Mouse (Mus musculus): ENCODE results near the gene Ndufb2. TPM values are rescaled to one million over a fixed set of nuclear protein-coding genes. Genes with fewer than 3 reads are reported as not detected.

Ndufb2 gene
- polyA plus RNA-seq (2015; fragmentation: Nextera tagmentation; extraction: Ambion mirVana), result 318 and 322 TPM in 2 replicates

- no peaks in the 10 kb centered on the region for H3K9me3 ChIP-seq (ENCODE audit: control insufficient read depth, low read length)
- under 1% methylated on average over 56 of the region's 56 CpGs for WGBS
- H3K4me1 ChIP-seq (replicated peaks; ENCODE audit: control insufficient read depth, insufficient read depth, low read length), result peaks cover 16% of the 10 kb centered on the region
- H3K36me3 ChIP-seq (ENCODE audit: control insufficient read depth, insufficient read depth), result peaks cover 7% of the 10 kb centered on the region
- H3K27ac ChIP-seq (ENCODE audit: low read length), result peak within 1 kb of the TSS; percentile 94
- peak within 1 kb of the TSS; percentile 85 for H3K4me3 ChIP-seq (replicated peaks; ENCODE audit: low read length)
- no peaks in the 10 kb centered on the region for H3K27me3 ChIP-seq (replicated peaks; ENCODE audit: control insufficient read depth, insufficient read depth, low read length)
- peak; percentile 99 for ATAC-seq
- peak within 1 kb of the TSS; percentile 86 for H3K4me2 ChIP-seq (ENCODE audit: low read length)
- peak within 1 kb of the TSS; percentile 91 for H3K9ac ChIP-seq (replicated peaks; ENCODE audit: low read depth, low read length)
These were observed at the start of gene Ndufb2 for GRCm38 (mm10) chr6:39592401-39593214. TSS of gene Ndufb2 (plus strand) at chr6:39592574.

DNA sequence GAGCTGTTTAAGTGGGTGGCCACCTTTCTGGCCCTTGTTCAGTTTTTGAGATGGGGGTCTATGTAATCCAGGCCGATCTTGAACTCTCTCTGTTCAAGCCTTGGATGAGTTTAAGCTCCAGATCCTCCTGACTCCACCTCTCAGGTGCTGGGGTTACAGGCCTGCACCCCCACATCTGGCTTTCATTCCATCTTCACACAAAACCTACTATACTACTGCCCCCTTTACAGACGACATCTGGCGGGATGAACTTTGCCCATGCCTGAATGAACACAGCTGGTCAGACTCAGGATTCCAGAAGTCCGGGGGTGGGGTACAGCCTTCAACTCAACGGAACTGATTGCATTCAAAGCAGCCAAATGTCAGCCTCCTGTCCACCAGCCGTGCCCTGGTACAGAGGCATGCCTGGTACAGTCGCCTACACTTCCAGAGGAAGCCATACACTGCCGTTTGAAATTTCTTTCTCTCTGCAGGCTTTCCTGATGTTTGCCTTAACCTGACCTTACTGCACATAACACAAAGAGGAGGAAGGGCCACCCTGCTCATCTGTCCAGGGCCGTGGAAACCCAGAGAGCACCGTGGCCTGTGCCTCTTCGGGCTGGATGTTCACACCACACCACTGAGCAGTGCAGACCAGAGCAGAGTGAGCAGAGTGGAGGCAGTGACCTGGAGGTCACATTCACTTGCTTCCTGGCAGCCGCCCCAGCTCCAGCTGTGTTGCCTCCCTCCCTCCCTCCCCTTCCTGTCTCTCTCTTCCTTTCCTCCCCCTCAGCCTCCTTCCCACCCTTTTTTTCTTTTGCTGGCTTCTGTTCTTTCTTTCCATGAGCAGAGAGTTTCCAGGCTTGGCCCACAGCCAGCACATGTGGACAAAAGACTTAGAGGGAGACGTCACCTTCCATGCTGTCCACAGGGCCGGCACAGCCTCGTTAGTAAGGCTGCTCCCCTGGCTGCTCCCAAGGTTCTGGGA lies 49.5 kb upstream of the Ndufb2 start:
- Histone ChIP-seq H3K4me1 (replicated peaks; ENCODE audit: control insufficient read depth, insufficient read depth, low read length) (peaks cover 22% of the 10 kb centered on the region), H3K27me3 (replicated peaks; ENCODE audit: control insufficient read depth, insufficient read depth, low read length) (no peaks in the 10 kb centered on the region), H3K36me3 (ENCODE audit: control insufficient read depth, insufficient read depth) (no peaks in the 10 kb centered on the region), H3K4me3 (replicated peaks; ENCODE audit: low read length) (no peak overlapping the region), H3K9ac (replicated peaks; ENCODE audit: low read depth, low read length) (peak overlapping the region; percentile 20; the same call in 1 of the 2 replicates), H3K4me2 (ENCODE audit: low read length) (no peak overlapping the region), H3K27ac (ENCODE audit: low read length) (peak overlapping the region; percentile 74), H3K9me3 (ENCODE audit: control insufficient read depth, low read length) (no peaks in the 10 kb centered on the region)
- peak; percentile 73 for ATAC-seq
- 18% methylated on average over 15 of the region's 15 CpGs for WGBS

GRCm38 (mm10) chr6:39543769-39544420 lies 48.5 kb upstream of the Ndufb2 start:
- Histone ChIP-seq H3K4me1 (replicated peaks; ENCODE audit: control insufficient read depth, insufficient read depth, low read length) (peaks cover 25% of the 10 kb centered on the region), H3K4me3 (replicated peaks; ENCODE audit: low read length) (no peak overlapping the region), H3K4me2 (ENCODE audit: low read length) (no peak overlapping the region), H3K36me3 (ENCODE audit: control insufficient read depth, insufficient read depth) (no peaks in the 10 kb centered on the region), H3K9me3 (ENCODE audit: control insufficient read depth, low read length) (no peaks in the 10 kb centered on the region), H3K27ac (ENCODE audit: low read length) (peak overlapping the region; percentile 74), H3K27me3 (replicated peaks; ENCODE audit: control insufficient read depth, insufficient read depth, low read length) (no peaks in the 10 kb centered on the region), H3K9ac (replicated peaks; ENCODE audit: low read depth, low read length) (no peak overlapping the region)
- ATAC-seq, result no peak
- WGBS, result 32% methylated on average over 15 of the region's 15 CpGs

DNA sequence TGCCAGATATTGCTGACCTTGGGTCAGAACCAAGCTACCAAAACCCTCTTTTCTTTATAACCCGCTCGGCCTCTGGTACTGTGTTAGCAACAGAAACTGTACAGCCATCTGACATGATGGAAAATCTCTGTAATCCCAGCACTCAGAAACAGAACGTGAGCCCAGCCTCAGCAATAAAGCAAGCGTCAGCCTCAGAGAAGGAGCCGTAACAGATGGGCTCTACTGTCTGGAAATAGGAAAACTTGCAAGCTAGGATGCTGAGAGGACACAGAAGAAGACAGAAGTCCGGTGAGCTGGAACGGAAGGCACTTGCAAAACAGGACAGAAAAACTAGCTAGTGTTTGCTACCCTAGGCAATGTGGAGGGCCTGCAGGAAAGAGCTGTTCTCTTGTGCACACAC lies 46.9 kb upstream of the Ndufb2 start:
- no peak for ATAC-seq
- peaks cover 23% of the 10 kb centered on the region for H3K4me1 ChIP-seq (replicated peaks; ENCODE audit: control insufficient read depth, insufficient read depth, low read length)
- H3K9ac ChIP-seq (replicated peaks; ENCODE audit: low read depth, low read length), result no peak overlapping the region
- H3K27me3 ChIP-seq (replicated peaks; ENCODE audit: control insufficient read depth, insufficient read depth, low read length), result no peaks in the 10 kb centered on the region
- no peaks in the 10 kb centered on the region for H3K9me3 ChIP-seq (ENCODE audit: control insufficient read depth, low read length)
- H3K4me3 ChIP-seq (replicated peaks; ENCODE audit: low read length), result no peak overlapping the region
- 87% methylated on average over 7 of the region's 7 CpGs for WGBS
- H3K27ac ChIP-seq (ENCODE audit: low read length), result no peak overlapping the region
- no peak overlapping the region for H3K4me2 ChIP-seq (ENCODE audit: low read length)
- H3K36me3 ChIP-seq (ENCODE audit: control insufficient read depth, insufficient read depth), result no peaks in the 10 kb centered on the region

DNA sequence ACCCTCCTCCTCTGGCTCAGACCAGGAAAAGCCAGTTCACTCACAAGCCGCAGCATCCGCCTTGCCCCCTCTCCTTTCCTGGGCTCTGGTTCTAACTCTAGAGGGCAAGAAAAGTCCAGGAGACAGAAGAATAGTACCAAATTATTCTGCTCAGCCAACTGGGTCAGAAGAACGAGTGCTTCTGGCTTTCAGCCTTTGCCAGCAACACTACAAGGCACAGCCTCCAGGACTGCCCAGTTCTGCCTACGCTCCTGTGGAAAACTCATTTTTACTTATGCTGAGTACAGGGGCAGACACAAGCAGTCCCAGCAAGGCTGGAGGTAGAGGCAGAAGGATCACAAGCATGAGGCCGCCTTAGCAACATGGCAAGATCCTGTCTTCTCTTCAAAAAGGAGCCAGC lies 44.3 kb upstream of the Ndufb2 start:
- Histone ChIP-seq H3K4me2 (ENCODE audit: low read length) (no peak overlapping the region), H3K9me3 (ENCODE audit: control insufficient read depth, low read length) (no peaks in the 10 kb centered on the region), H3K36me3 (ENCODE audit: control insufficient read depth, insufficient read depth) (no peaks in the 10 kb centered on the region), H3K27ac (ENCODE audit: low read length) (no peak overlapping the region), H3K27me3 (replicated peaks; ENCODE audit: control insufficient read depth, insufficient read depth, low read length) (no peaks in the 10 kb centered on the region), H3K4me3 (replicated peaks; ENCODE audit: low read length) (no peak overlapping the region), H3K9ac (replicated peaks; ENCODE audit: low read depth, low read length) (no peak overlapping the region), H3K4me1 (replicated peaks; ENCODE audit: control insufficient read depth, insufficient read depth, low read length) (peaks cover 17% of the 10 kb centered on the region)
- 77% methylated on average over 5 of the region's 5 CpGs for WGBS
- ATAC-seq, result no peak

GRCm38 (mm10) chr6:39551981-39552636 lies 40.3 kb upstream of the Ndufb2 start:
- Histone ChIP-seq H3K27me3 (replicated peaks; ENCODE audit: control insufficient read depth, insufficient read depth, low read length) (no peaks in the 10 kb centered on the region), H3K36me3 (ENCODE audit: control insufficient read depth, insufficient read depth) (no peaks in the 10 kb centered on the region), H3K9me3 (ENCODE audit: control insufficient read depth, low read length) (no peaks in the 10 kb centered on the region), H3K4me3 (replicated peaks; ENCODE audit: low read length) (no peak overlapping the region), H3K27ac (ENCODE audit: low read length) (no peak overlapping the region), H3K4me2 (ENCODE audit: low read length) (no peak overlapping the region), H3K4me1 (replicated peaks; ENCODE audit: control insufficient read depth, insufficient read depth, low read length) (peaks cover 28% of the 10 kb centered on the region), H3K9ac (replicated peaks; ENCODE audit: low read depth, low read length) (no peak overlapping the region)
- ATAC-seq, result no peak
- 70% methylated on average over 8 of the region's 8 CpGs for WGBS

GRCm38 (mm10) chr6:39554888-39555647 lies 37.3 kb upstream of the Ndufb2 start:
- H3K9ac ChIP-seq (replicated peaks; ENCODE audit: low read depth, low read length), result peak overlapping the region; percentile 15; the same call in 1 of the 2 replicates
- no peaks in the 10 kb centered on the region for H3K27me3 ChIP-seq (replicated peaks; ENCODE audit: control insufficient read depth, insufficient read depth, low read length)
- peak overlapping the region; percentile 39 for H3K4me2 ChIP-seq (ENCODE audit: low read length)
- H3K4me3 ChIP-seq (replicated peaks; ENCODE audit: low read length), result no peak overlapping the region; the same call in 1 of the 2 replicates
- no peak for ATAC-seq
- no peaks in the 10 kb centered on the region for H3K36me3 ChIP-seq (ENCODE audit: control insufficient read depth, insufficient read depth)
- H3K9me3 ChIP-seq (ENCODE audit: control insufficient read depth, low read length), result no peaks in the 10 kb centered on the region
- WGBS, result 42% methylated on average over 12 of the region's 12 CpGs
- H3K27ac ChIP-seq (ENCODE audit: low read length), result no peak overlapping the region
- peaks cover 33% of the 10 kb centered on the region for H3K4me1 ChIP-seq (replicated peaks; ENCODE audit: control insufficient read depth, insufficient read depth, low read length)

GRCm38 (mm10) chr6:39555648-39555945 lies 36.8 kb upstream of the Ndufb2 start:
- Histone ChIP-seq H3K9ac (replicated peaks; ENCODE audit: low read depth, low read length) (peak overlapping the region; percentile 15; the same call in 1 of the 2 replicates), H3K4me2 (ENCODE audit: low read length) (peak overlapping the region; percentile 39), H3K4me3 (replicated peaks; ENCODE audit: low read length) (no peak overlapping the region), H3K9me3 (ENCODE audit: control insufficient read depth, low read length) (no peaks in the 10 kb centered on the region), H3K4me1 (replicated peaks; ENCODE audit: control insufficient read depth, insufficient read depth, low read length) (peaks cover 33% of the 10 kb centered on the region), H3K27me3 (replicated peaks; ENCODE audit: control insufficient read depth, insufficient read depth, low read length) (no peaks in the 10 kb centered on the region), H3K36me3 (ENCODE audit: control insufficient read depth, insufficient read depth) (no peaks in the 10 kb centered on the region), H3K27ac (ENCODE audit: low read length) (no peak overlapping the region)
- WGBS, result 79% methylated on average over 2 of the region's 2 CpGs
- no peak for ATAC-seq

Measured in forebrain, embryonic 16.5 days (tissue).